Comparison of ENCODE assay signal across 9 mouse cellular contexts in the genomic region with DNA sequence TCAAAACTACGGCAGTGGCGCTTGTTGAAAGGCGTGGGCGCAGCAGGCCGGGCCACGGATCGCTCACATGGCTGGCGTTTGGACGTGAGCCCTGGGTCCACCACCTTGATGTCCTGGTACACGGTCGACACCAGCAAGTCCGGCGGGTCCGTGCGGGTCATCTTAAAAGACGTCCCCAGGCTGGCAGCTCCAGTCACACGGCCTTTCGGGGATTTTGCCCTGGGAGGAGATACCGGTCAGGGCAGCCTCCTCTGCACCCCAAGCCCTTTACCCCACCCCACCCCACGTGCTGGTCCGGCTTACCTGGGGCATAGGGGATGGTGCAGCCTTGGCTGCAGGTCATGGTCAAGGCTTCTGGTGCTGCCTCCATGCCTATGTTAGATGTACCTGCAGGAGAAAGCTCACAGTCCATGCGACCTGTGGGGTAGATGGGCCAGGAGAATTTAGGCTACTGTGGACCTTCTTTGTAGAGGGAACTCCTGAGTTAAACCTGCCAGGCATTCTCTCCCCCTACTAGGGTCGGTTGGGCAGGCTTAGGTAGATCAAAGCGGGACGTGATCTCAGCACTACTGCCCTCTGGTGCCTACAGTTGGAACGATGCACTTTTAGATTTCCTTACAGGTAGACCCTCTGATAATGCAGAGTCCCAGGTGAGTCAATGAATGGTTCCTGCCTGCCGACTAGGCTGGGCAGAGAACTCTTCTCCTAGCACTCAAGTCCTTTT. TPM values are rescaled to one million over a fixed set of nuclear protein-coding genes. Genes with fewer than 3 reads are reported as not detected.
DNase-seq lines count a peak whose midpoint lies in the region; TF ChIP-seq lines count a peak whose summit lies in the region.
"Had no signal": no experiment of that assay in that cellular context is flagged by ENCODE, and none has a peak within 500 bp of the region (broad histone marks: within the 10 kb centered on the region; RNA-seq: fewer than 3 reads in every experiment).

No protein-coding gene starts in this region.

- peak; percentile 65 for DNase-seq in kidney, adult 18-20 months
- DNase-seq in kidney, adult 11 months, result no peak
- peak; percentile 86 to 87 for DNase-seq in cerebellum, adult 18-20 months
- peak; percentile 62 for DNase-seq in forelimb bud, embryonic 11.5 days (ENCODE audit: low read depth, low spot score)
- peak; percentile 59 to 79 for DNase-seq in kidney, postnatal 25 days
- peak; percentile 57 for DNase-seq in lung, postnatal 25 days (ENCODE audit: low spot score)
- peak; percentile 57 to 68 for DNase-seq in spleen, adult 2 months (ENCODE audit: low read depth in 1 of 2, low spot score in 2 of 2)
- no peak for DNase-seq in urinary bladder, postnatal 36 days (ENCODE audit: low spot score in 2 of 2)

- WGBS in spleen, adult 2 months, result 8% methylated on average over 27 of the region's 27 CpGs

- H3K27ac ChIP-seq in spleen, adult 2 months (ENCODE audit: insufficient read depth, low read length), result no peak overlapping the region
- H3K27ac ChIP-seq: macrophage had no signal

- H3K36me3 ChIP-seq in spleen, adult 2 months (ENCODE audit: control insufficient read depth, insufficient read depth, low read length), result peaks cover 7% of the 10 kb centered on the region

- TF ChIP-seq POLR2A in spleen, adult 2 months (IDR thresholded peaks at IDR 0.05; ENCODE audit: low read depth, low read length), result no peak

- peaks cover 25% of the 10 kb centered on the region for H3K27me3 ChIP-seq in spleen, adult 2 months (ENCODE audit: control insufficient read depth, insufficient read depth, low read length)

- H3K4me3 ChIP-seq in spleen, adult 2 months (ENCODE audit: extremely low read depth, insufficient read depth, insufficient read length), result no peak overlapping the region

- TF ChIP-seq CTCF in spleen, adult 2 months (IDR thresholded peaks at IDR 0.05; ENCODE audit: extremely low read depth, insufficient read depth, insufficient read length, insufficient replicate concordance), result peak; percentile 34; the same call in 1 of the 2 replicates

- H3K4me1 ChIP-seq in spleen, adult 2 months (ENCODE audit: control insufficient read depth, insufficient read depth, insufficient read length), result peaks cover 38% of the 10 kb centered on the region

RNA-seq across cellular contexts. Expression of gene Ajm1, which starts 1.7 kb away (rescaled TPM):
- polyA plus RNA-seq in spleen, adult 2 months (2012; rRNA removed), result 6.3 and 7.6 TPM in 2 replicates

RNA-seq across cellular contexts. Expression of gene Phpt1, which starts 4.9 kb away (rescaled TPM):
- 22.5 and 28.5 TPM in 2 replicates for polyA plus RNA-seq in spleen, adult 2 months (2012; rRNA removed)

RNA-seq across cellular contexts. Expression of gene Mamdc4, which starts 5.3 kb away (rescaled TPM):
- 2.2 and 4.0 TPM in 2 replicates for polyA plus RNA-seq in spleen, adult 2 months (2012; rRNA removed)

RNA-seq across cellular contexts. Expression of gene Edf1, which starts 22.3 kb away (rescaled TPM):
- 56.2 and 74.7 TPM in 2 replicates for polyA plus RNA-seq in spleen, adult 2 months (2012; rRNA removed)

RNA-seq across cellular contexts. Expression of gene Rabl6, which starts 28.4 kb away (rescaled TPM):
- polyA plus RNA-seq in spleen, adult 2 months (2012; rRNA removed), result 43.6 and 55.1 TPM in 2 replicates

Comparison
In these comparisons a context has a peak if more than half of its experiments do, and no peak if none do; other contexts are left out.
1. DNase-seq: peak in kidney, adult 18-20 months (single experiment), cerebellum, adult 18-20 months (2 of 2), forelimb bud, embryonic 11.5 days (single experiment), kidney, postnatal 25 days (2 of 2), lung, postnatal 25 days (single experiment) and spleen, adult 2 months (2 of 2); none in kidney, adult 11 months (single experiment) and urinary bladder, postnatal 36 days (0 of 2).